Mouse (Mus musculus) B cell, adult 62 days (primary cell): ENCODE data around the gene Ky. TPM values are rescaled to one million over a fixed set of nuclear protein-coding genes. Genes with fewer than 3 reads are reported as not detected.

Experiments
- total RNA-seq: library from RNA; stranded (reverse); gene quantifications from 4 replicates; pipeline ENCODE4 v1.2.4, GENCODE M21; 2023

Gene Ky
- 0.57 to 0.73 TPM (median 0.68 TPM) in 4 replicates for total RNA-seq

GRCm38 (mm10) chr9:102505700-102506585, at the start of gene Ky:
Ky (plus strand) TSS chr9:102505750.

Other genes with a start within 250 kb of the Ky start
- not detected in 4 replicates for gene Ephb1, start 151.1 kb upstream of the Ky start, total RNA-seq
- 78.6 to 101 TPM (median 90.4 TPM) in 4 replicates for gene Anapc13, start 120.5 kb downstream of the Ky start, total RNA-seq
- 80.8 to 92.6 TPM (median 89.7 TPM) in 4 replicates for gene Cep63, start 120.8 kb downstream of the Ky start, total RNA-seq
- gene Amotl2, start 210.9 kb downstream of the Ky start, total RNA-seq = not detected in 4 replicates